Mouse (Mus musculus) midbrain, embryonic 14.5 days (tissue): ENCODE measurements at regions not wholly inside any gene's neighbourhood (a gene's known extent, or its start where the extent isn't known, plus 50 kb on each side); places are given as distances from the start of the nearest gene placed in this dataset.

Experiments
- ATAC-seq: fragments of 200-750 bp; cut with Nextera tagmentation; 2 replicates; pipeline ENCODE4 v1.8.0; 2017; ENCODE audit warnings: moderate number of reproducible peaks, moderate library complexity; ENCODE audit not compliant: low FRiP score, low TSS enrichment
- DNase-seq: peaks from one replicate; pipeline ENCODE4 v3.0.0-alpha.2; 2015
- H3K27ac ChIP-seq: fragments of 300-500 bp; sonication (generic); replicated peaks from 2 replicates; pipeline ENCODE4 v1.5.1; 2014; ENCODE audit warnings: mild to moderate bottlenecking, low read depth, low read length, moderate library complexity
- H3K27me3 ChIP-seq: fragments of 300-500 bp; sonication (generic); 2 replicates; pipeline ENCODE4 v1.6.1; 2014; ENCODE audit warnings: low read length, control low read depth, mixed read lengths; ENCODE audit not compliant: control insufficient read depth, insufficient read depth
- H3K36me3 ChIP-seq: fragments of 300-500 bp; sonication (generic); 2 replicates; pipeline ENCODE4 v1.6.1; 2014; ENCODE audit warnings: low read length, control low read depth; ENCODE audit not compliant: control insufficient read depth, insufficient read depth
- H3K4me1 ChIP-seq: fragments of 300-500 bp; sonication (generic); 2 replicates; pipeline ENCODE4 v1.6.1; 2014; ENCODE audit warnings: mild to moderate bottlenecking, antibody characterized with exemption, low read length, control low read depth; ENCODE audit not compliant: control insufficient read depth, insufficient read depth
- H3K4me2 ChIP-seq: fragments of 300-500 bp; sonication (generic); 2 replicates; pipeline ENCODE4 v1.6.1; 2014; ENCODE audit warnings: mild to moderate bottlenecking, low read length, moderate library complexity
- H3K4me3 ChIP-seq: fragments of 300-500 bp; sonication (generic); replicated peaks from 2 replicates; pipeline ENCODE4 v1.5.1; 2014; ENCODE audit warnings: low read depth, low read length
- H3K9ac ChIP-seq: fragments of 300-500 bp; sonication (generic); replicated peaks from 2 replicates; pipeline ENCODE4 v1.6.1; 2014; ENCODE audit warnings: mild to moderate bottlenecking, low read length, moderate library complexity
- H3K9me3 ChIP-seq: fragments of 300-500 bp; sonication (generic); 2 replicates; pipeline ENCODE4 v1.6.1; 2016; ENCODE audit warnings: low read length, control low read depth, mixed read lengths; ENCODE audit not compliant: control insufficient read depth
- WGBS: fragments of 180-500 bp; shearing (Covaris S2); extraction: QIAGEN DNeasy Blood & Tissue Kit; methylation state at CpG from one replicate; pipeline ENCODE4 v1.1.7; 2014; 5-methylcytosine and 5-hydroxymethylcytosine counted together

DNA sequence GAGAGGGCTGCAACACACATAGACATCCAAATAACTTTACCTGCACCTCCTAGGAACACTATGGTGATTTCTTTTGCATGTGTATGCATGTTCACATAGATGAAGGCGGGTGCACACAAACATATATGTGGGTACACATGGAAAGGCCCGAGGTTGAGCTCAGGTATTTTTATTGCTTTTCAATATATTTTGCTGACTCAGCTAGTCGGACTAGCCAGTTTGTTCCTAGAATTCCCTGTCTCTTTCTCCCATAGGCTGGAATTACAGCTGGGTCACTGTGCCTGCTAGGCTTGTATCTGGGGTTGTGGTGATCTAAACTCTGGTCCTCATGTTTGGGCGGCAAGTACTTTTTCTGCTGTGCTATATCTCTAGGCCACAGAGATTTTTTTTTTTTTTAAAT, 166.1 kb upstream of the Mki67 start:
- Histone ChIP-seq H3K4me3 (no peak overlapping the region), H3K9me3 (no peaks in the 10 kb centered on the region), H3K27ac (no peak overlapping the region), H3K9ac (no peak overlapping the region), H3K4me2 (no peak overlapping the region), H3K36me3 (no peaks in the 10 kb centered on the region), H3K4me1 (no peaks in the 10 kb centered on the region), H3K27me3 (no peaks in the 10 kb centered on the region)
- DNase-seq: no peak
- WGBS: 96% methylated on average over 4 of the region's 4 CpGs
- no peak for ATAC-seq

DNA sequence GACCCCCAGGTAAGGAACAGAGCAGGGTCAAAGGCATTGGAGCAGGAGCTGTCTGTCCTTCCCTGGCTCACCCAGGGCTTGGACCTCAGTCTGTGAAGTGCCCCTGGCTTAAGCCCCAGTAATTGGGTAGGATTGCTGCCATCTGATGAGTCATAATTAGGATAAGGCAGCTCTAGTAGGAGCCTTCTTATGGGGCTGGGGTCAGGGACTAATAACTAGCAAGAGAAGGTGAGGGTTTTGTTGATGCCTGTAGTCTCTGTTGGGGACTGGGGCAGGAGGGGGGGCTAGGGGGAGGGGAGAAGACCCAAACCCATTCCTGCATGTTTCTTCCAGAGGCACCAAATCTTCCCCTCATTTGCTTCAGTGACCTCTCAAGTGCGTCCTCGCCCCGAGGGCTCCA, 172.4 kb upstream of the Mki67 start:
- no peaks in the 10 kb centered on the region for H3K9me3 ChIP-seq
- ATAC-seq (no peak; the same call in 1 of the 2 replicates), DNase-seq (no peak)
- no peaks in the 10 kb centered on the region for H3K27me3 ChIP-seq
- no peak overlapping the region for H3K4me3 ChIP-seq
- H3K9ac ChIP-seq: 0 out of 2 replicates have a peak overlapping the region, but pooled peaks have one; percentile 31
- WGBS: 25% methylated on average over 3 of the region's 3 CpGs
- no peaks in the 10 kb centered on the region for H3K36me3 ChIP-seq
- H3K27ac ChIP-seq: peak overlapping the region; percentile 63
- peak overlapping the region; percentile 38 for H3K4me2 ChIP-seq
- H3K4me1 ChIP-seq: peaks cover 10% of the 10 kb centered on the region

GRCm38 (mm10) chr7:135889016-135889726, 173.0 kb upstream of the Mki67 start:
- WGBS: 8% methylated on average over 17 of the region's 17 CpGs
- 0 out of 2 replicates have a peak overlapping the region, but pooled peaks have one; percentile 31 for H3K9ac ChIP-seq
- ATAC-seq: no peak

DNA sequence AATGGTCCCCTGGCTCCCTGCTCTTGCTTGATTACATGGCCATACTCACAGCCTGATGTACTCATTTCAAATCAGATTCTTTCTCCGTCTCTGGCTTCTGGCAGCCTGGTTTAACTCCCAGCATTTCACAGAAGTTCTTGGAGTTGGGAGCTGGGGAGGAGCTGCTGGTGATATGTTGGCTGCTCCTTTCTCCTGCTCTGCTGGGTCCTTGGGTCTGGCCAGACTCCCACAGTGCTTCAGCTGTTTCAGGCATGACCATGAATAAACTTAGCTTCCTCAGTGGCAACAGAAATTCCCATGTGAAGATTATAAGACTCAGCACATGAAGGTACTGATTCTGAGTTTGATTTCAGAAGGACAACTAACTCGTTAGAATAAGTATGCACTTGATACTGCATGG, 182.7 kb upstream of the Mki67 start:
- ATAC-seq: no peak
- H3K9me3 ChIP-seq: no peaks in the 10 kb centered on the region
- 83% methylated on average over 2 of the region's 2 CpGs for WGBS
- H3K27me3 ChIP-seq: no peaks in the 10 kb centered on the region
- H3K4me3 ChIP-seq: no peak overlapping the region
- no peaks in the 10 kb centered on the region for H3K4me1 ChIP-seq
- no peak overlapping the region for H3K9ac ChIP-seq
- no peak overlapping the region for H3K4me2 ChIP-seq
- H3K27ac ChIP-seq: no peak overlapping the region
- H3K36me3 ChIP-seq: no peaks in the 10 kb centered on the region
- no peak for DNase-seq

More at GRCm38 (mm10) chr7:135889016-135889726, 173.0 kb upstream of the Mki67 start:
- DNase-seq: peak; percentile 68
- Histone ChIP-seq H3K9me3 (no peaks in the 10 kb centered on the region), H3K4me3 (no peak overlapping the region), H3K27ac (peak overlapping the region; percentile 63), H3K4me1 (peaks cover 10% of the 10 kb centered on the region), H3K27me3 (no peaks in the 10 kb centered on the region), H3K4me2 (peak overlapping the region; percentile 38), H3K36me3 (no peaks in the 10 kb centered on the region)

DNA sequence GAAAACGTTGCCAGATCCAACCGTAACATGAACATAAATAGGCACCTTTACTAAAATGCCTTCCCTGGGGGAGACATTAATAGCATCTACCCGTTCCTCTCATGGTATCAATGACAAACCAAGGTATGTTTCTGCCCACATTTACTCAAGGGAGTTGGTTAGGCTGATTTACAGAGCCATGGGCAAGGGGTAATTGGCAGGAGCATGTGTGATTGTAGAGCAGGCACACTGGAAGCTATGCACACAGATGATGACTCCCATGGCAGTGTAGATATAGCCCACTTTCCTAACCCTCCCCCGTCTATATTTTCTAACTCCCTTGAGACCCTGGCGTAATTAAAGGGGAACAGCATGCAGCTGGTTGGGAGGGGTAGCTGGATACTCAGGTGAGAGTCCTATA, 183.6 kb upstream of the Mki67 start:
- Histone ChIP-seq H3K27me3 (no peaks in the 10 kb centered on the region), H3K4me3 (no peak overlapping the region), H3K4me2 (no peak overlapping the region), H3K27ac (no peak overlapping the region), H3K4me1 (no peaks in the 10 kb centered on the region), H3K36me3 (no peaks in the 10 kb centered on the region), H3K9ac (no peak overlapping the region), H3K9me3 (no peaks in the 10 kb centered on the region)
- ATAC-seq (no peak), DNase-seq (no peak)
- WGBS: 84% methylated on average over 5 of the region's 5 CpGs

DNA sequence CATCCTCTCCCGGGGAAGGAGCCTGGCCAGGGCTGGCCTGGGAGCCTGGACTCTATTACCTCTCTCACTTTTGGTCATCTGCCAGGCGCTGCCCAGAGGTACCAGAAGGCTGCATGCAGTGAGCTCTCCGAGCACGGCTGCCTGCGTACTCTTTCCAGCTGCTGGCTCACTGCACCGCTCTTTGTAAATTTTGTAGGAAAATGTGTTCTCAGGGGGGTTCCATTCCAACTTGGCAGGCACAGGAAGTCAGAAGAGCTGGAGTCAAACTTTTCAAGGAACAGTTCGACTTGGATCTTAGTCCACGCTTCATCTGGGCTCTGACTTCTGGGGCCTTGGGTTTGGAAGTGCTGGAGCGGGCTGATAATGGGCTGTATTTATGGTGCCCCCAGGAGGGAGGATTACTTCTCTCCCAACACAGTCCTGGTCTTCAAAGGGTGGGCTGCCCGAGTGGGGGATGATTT, 184.7 kb upstream of the Mki67 start:
- no peaks in the 10 kb centered on the region for H3K4me1 ChIP-seq
- H3K27ac ChIP-seq: no peak overlapping the region
- ATAC-seq (no peak), DNase-seq (peak; percentile 24)
- no peaks in the 10 kb centered on the region for H3K36me3 ChIP-seq
- 66% methylated on average over 10 of the region's 10 CpGs for WGBS
- H3K9ac ChIP-seq: no peak overlapping the region
- H3K4me2 ChIP-seq: no peak overlapping the region
- H3K9me3 ChIP-seq: no peaks in the 10 kb centered on the region
- no peaks in the 10 kb centered on the region for H3K27me3 ChIP-seq
- no peak overlapping the region for H3K4me3 ChIP-seq

- Histone ChIP-seq H3K9me3 (no peaks in the 10 kb centered on the region), H3K36me3 (no peaks in the 10 kb centered on the region), H3K9ac (no peak overlapping the region), H3K4me1 (no peaks in the 10 kb centered on the region), H3K27ac (no peak overlapping the region), H3K4me3 (no peak overlapping the region), H3K4me2 (no peak overlapping the region), H3K27me3 (no peaks in the 10 kb centered on the region)
- DNase-seq (no peak), ATAC-seq (no peak)
- WGBS: 89% methylated on average over 13 of the region's 13 CpGs
These were observed 186.2 kb upstream of the Mki67 start for GRCm38 (mm10) chr7:135902106-135903055.

DNA sequence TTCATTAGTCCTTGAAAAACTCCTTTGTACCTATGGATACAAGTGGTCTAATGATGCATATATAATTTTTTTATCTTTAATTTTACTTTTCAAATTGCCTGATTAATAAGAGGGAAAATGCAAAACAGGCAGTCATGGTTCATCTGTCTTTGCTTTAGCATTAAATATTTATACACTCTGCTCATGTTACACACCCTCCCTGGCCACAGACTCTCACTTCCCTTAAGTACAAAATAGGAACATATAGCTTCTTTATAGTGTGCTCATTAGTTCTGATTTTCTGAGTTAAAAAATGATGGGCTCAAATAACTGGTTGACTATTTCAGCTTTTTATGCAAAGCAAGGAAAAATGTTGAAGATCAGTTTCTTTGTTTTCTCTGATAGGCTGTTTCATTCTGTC, 195.2 kb upstream of the Mki67 start:
- Histone ChIP-seq H3K4me3 (no peak overlapping the region), H3K4me2 (no peak overlapping the region), H3K9ac (no peak overlapping the region), H3K36me3 (no peaks in the 10 kb centered on the region), H3K4me1 (no peaks in the 10 kb centered on the region), H3K27me3 (no peaks in the 10 kb centered on the region), H3K27ac (no peak overlapping the region), H3K9me3 (no peaks in the 10 kb centered on the region)
- DNase-seq (peak; percentile 15), ATAC-seq (no peak)
